Mouse (Mus musculus) forebrain, postnatal 0 days (tissue): Measurements from ENCODE around the gene Tango6. TPM values are rescaled to one million over a fixed set of nuclear protein-coding genes. Genes with fewer than 3 reads are reported as not detected.

ENCODE experiments used
- ATAC-seq: fragments of 200-750 bp; cut with Nextera tagmentation; 2 replicates; pipeline ENCODE4 v1.8.0; 2017; ENCODE audit warnings: mild to moderate bottlenecking, moderate library complexity
- DNase-seq: peaks from one replicate; pipeline ENCODE4 v3.0.0-alpha.2; 2015
- H3K27ac ChIP-seq: fragments of 300-500 bp; sonication (generic); 2 replicates; pipeline ENCODE4 v1.5.1; 2014; ENCODE audit warnings: low read depth, mild to moderate bottlenecking, antibody characterized with exemption, low read length, moderate library complexity, mixed read lengths
- H3K27me3 ChIP-seq: fragments of 300-500 bp; sonication (generic); 2 replicates; pipeline ENCODE4 v1.6.1; 2014; ENCODE audit warnings: mild to moderate bottlenecking, low read length, mixed read lengths; ENCODE audit not compliant: insufficient read depth
- H3K36me3 ChIP-seq: fragments of 300-500 bp; sonication (generic); 2 replicates; pipeline ENCODE4 v1.6.1; 2014; ENCODE audit warnings: mild to moderate bottlenecking, moderate library complexity; ENCODE audit not compliant: insufficient read depth
- H3K4me1 ChIP-seq: fragments of 300-500 bp; sonication (generic); 2 replicates; pipeline ENCODE4 v1.6.1; 2014; ENCODE audit warnings: antibody characterized with exemption; ENCODE audit not compliant: insufficient read depth
- H3K4me2 ChIP-seq: fragments of 300-500 bp; sonication (generic); 2 replicates; pipeline ENCODE4 v1.6.1; 2014; ENCODE audit warnings: low read depth, mild to moderate bottlenecking, moderate library complexity
- H3K4me3 ChIP-seq: fragments of 300-500 bp; sonication (generic); 2 replicates; pipeline ENCODE4 v1.5.1; 2014; ENCODE audit warnings: low read depth, low read length, mixed read lengths
- H3K9ac ChIP-seq: fragments of 300-500 bp; sonication (generic); 2 replicates; pipeline ENCODE4 v1.6.1; 2014; ENCODE audit warnings: mild to moderate bottlenecking
- H3K9me3 ChIP-seq: fragments of 300-500 bp; sonication (generic); 2 replicates; pipeline ENCODE4 v1.6.1; 2016; ENCODE audit warnings: low read length
- CTCF ChIP-seq: sonication (generic); IDR thresholded peaks from 2 replicates; pipeline ENCODE4 v1.5.1; 2016; ENCODE audit warnings: antibody characterized with exemption, control low read depth, low read depth
- WGBS: fragments of 180-500 bp; shearing (Covaris S2); extraction: QIAGEN DNeasy Blood & Tissue Kit; methylation state at CpG from one replicate; pipeline ENCODE4 v1.1.7; 2014; 5-methylcytosine and 5-hydroxymethylcytosine counted together
- polyA plus RNA-seq: library from polyadenylated mRNA; unstranded; fragments of >200 nt; fragmentation: Nextera tagmentation; extraction: Ambion mirVana; gene quantifications from 2 replicates; pipeline ENCODE4 v1.2.1, GENCODE M21; 2015
- total RNA-seq: library from RNA; depleted of rRNA; stranded (reverse); fragments of >200 nt; gene quantifications from 2 replicates; pipeline ENCODE4 v1.2.3, GENCODE M21; 2014

Gene Tango6
- total and polyA plus RNA-seq, 2 experiments from 2014 or later, result 3.8 to 7.5 TPM

DNA sequence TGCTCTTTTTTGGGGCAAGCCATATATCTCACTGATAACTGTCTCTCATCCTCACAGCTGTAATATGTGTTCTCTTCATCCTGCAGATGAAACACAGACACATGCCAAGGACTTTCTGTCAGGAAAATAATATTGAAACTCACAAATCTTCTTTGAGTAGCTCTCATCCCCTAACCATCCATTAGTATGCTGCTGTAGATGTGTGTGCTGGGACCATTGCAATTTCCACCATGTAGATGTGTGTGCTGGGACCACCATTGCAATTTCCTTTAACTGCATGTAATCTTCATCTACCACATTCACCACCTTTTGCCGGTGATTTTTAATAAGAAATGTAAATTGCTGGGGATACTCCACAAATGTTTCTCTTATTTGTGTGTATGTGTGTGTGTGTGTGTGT lies 60.5 kb downstream of the Tango6 start:
- Histone ChIP-seq H3K27me3 (no peaks in the 10 kb centered on the region), H3K4me3 (no peak overlapping the region), H3K27ac (no peak overlapping the region), H3K4me1 (no peaks in the 10 kb centered on the region), H3K36me3 (no peaks in the 10 kb centered on the region), H3K9me3 (no peaks in the 10 kb centered on the region), H3K4me2 (no peak overlapping the region), H3K9ac (no peak overlapping the region)
- ATAC-seq, result no peak
- DNase-seq, result no peak
- no peak for TF ChIP-seq CTCF
- 97% methylated on average over 1 of the region's 1 CpGs for WGBS

DNA sequence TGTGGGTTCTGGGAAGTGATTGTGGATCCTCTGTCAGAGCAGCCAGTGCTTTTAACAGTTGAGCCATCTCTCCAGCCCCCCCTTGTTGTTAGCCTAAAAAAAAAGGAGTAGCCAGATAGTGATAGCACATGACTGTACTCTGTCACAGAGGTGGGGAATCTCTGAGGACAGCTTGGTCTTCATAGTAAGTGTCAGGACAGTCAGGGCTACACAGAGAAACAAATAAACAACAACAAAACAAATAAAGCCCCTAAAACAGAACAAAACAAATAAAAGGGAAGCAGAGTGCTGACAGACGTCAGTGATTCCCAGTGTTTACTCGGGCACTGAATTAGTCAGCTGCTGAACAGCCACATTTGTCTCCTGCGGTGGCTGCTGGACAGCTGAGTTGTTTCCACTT lies 70.6 kb downstream of the Tango6 start:
- DNase-seq (no peak), ATAC-seq (no peak)
- no peak overlapping the region for H3K27ac ChIP-seq
- no peak overlapping the region for H3K9ac ChIP-seq
- H3K4me2 ChIP-seq, result no peak overlapping the region
- H3K9me3 ChIP-seq, result no peaks in the 10 kb centered on the region
- H3K36me3 ChIP-seq, result no peaks in the 10 kb centered on the region
- H3K27me3 ChIP-seq, result no peaks in the 10 kb centered on the region
- H3K4me1 ChIP-seq, result no peaks in the 10 kb centered on the region
- TF ChIP-seq CTCF, result no peak
- 64% methylated on average over 3 of the region's 3 CpGs for WGBS
- no peak overlapping the region for H3K4me3 ChIP-seq

DNA sequence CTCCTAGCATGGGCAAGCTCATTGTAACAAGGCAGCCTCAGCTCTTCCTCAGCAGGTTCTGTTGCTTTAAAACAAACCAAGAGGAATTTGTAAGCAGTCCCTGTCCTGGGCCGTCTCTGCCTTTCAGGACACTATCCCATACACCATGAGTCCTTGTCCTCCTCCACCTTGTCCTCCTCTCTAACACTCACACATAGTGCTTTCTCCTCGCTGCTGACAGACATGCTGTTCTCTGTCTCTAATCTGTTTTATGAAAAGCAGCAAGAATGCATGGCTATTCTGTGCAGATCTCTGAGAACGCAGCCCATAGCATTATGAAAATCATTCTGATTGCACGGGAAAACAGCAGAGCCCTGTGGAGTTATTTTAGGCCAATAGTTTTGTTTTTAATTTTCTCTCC lies 78.4 kb downstream of the Tango6 start:
- DNase-seq (peak; percentile 29), ATAC-seq (peak; percentile 32)
- no peaks in the 10 kb centered on the region for H3K9me3 ChIP-seq
- H3K4me1 ChIP-seq, result peaks cover 11% of the 10 kb centered on the region; the same call in 1 of the 2 replicates
- H3K4me3 ChIP-seq, result no peak overlapping the region
- no peaks in the 10 kb centered on the region for H3K27me3 ChIP-seq
- H3K9ac ChIP-seq, result no peak overlapping the region
- WGBS, result 25% methylated on average over 4 of the region's 4 CpGs
- no peak overlapping the region for H3K4me2 ChIP-seq
- no peaks in the 10 kb centered on the region for H3K36me3 ChIP-seq
- H3K27ac ChIP-seq, result peak overlapping the region; percentile 79
- no peak for TF ChIP-seq CTCF

DNA sequence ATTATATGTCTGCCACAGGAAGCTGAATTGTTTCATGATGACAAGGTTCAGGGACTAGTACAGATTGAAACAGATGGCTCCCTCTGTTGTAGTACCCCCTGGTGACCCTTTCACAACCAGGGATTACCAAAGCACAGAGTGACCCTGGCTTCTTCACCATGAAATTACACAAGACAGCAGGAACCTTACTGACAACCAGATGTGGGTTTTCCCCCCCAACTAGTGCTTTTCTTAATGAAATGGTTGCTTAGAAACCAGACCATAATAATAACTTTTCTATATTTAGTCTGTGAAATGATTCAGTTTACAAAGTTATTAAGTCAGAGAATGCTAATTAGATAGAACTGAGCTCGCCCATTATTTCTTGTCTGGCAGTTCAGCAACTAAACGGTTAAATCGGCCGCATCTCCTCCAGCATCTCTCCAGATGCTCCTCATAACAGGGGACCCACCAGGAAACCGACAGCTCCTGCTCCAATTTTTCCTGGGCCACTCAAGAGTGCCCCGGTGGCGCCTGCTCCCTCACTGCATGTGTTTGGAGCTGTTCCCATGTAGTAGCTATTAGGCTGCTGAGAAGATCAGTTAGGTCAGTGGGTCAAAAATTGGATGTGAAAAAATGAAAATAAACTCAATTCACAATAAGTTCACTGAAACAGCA lies 79.1 kb downstream of the Tango6 start:
- no peak for TF ChIP-seq CTCF
- H3K4me1 ChIP-seq, result peaks cover 11% of the 10 kb centered on the region; the same call in 1 of the 2 replicates
- ATAC-seq, result peak; percentile 47; the same call in 1 of the 2 replicates
- H3K9ac ChIP-seq, result no peak overlapping the region
- no peaks in the 10 kb centered on the region for H3K27me3 ChIP-seq
- DNase-seq, result peak; percentile 45
- H3K4me3 ChIP-seq, result no peak overlapping the region
- peak overlapping the region; percentile 79; the same call in 1 of the 2 replicates for H3K27ac ChIP-seq
- H3K4me2 ChIP-seq, result no peak overlapping the region; the same call in 1 of the 2 replicates
- no peaks in the 10 kb centered on the region for H3K36me3 ChIP-seq
- no peaks in the 10 kb centered on the region for H3K9me3 ChIP-seq
- WGBS, result 20% methylated on average over 7 of the region's 7 CpGs

DNA sequence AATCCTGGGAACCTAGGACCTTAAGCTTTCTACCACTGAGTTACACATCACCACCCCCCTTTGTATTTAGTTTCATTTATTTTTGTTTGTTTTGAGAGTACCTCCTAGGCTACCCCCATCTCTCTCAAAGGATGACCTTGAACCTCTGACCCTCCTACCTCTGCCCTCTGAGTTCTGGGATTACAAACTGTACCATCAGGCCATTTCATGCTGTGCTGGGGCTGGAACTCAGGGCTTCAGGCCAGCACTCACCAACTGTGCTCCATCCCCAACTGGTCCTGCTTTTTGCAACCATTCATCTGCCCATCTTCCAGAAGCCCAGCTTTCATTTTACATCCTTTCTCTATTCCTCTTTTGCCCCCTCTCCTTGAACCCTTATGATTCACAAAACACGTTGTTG lies 81.7 kb downstream of the Tango6 start:
- 76% methylated on average over 1 of the region's 1 CpGs for WGBS
- no peaks in the 10 kb centered on the region for H3K36me3 ChIP-seq
- H3K4me1 ChIP-seq, result peaks cover 11% of the 10 kb centered on the region; the same call in 1 of the 2 replicates
- H3K4me2 ChIP-seq, result no peak overlapping the region
- DNase-seq (no peak), ATAC-seq (no peak)
- H3K9ac ChIP-seq, result no peak overlapping the region
- TF ChIP-seq CTCF, result no peak
- no peaks in the 10 kb centered on the region for H3K27me3 ChIP-seq
- no peaks in the 10 kb centered on the region for H3K9me3 ChIP-seq
- H3K27ac ChIP-seq, result no peak overlapping the region
- H3K4me3 ChIP-seq, result no peak overlapping the region

DNA sequence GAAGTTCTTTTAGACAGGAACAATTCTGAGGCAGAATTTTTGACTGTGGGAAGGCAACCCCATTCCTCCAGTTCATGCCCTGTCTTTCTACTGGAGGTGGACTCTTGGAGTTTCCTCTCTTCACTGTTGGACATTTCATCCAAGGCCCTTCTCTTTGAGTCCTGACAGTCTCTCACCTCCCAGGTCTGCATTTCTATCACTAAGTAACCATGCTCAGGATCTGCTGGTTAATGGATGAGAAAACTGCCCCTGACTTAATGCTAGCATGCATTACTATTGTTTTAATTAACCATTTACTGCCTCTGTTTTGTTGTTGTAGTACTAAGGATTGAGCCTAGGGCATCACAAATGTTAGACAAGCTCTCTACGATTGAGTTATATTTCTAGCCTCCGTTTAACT lies 82.7 kb downstream of the Tango6 start:
- H3K9ac ChIP-seq, result no peak overlapping the region
- no peak for TF ChIP-seq CTCF
- H3K36me3 ChIP-seq, result no peaks in the 10 kb centered on the region
- DNase-seq (no peak), ATAC-seq (no peak)
- H3K4me1 ChIP-seq, result peaks cover 11% of the 10 kb centered on the region; the same call in 1 of the 2 replicates
- 90% methylated on average over 2 of the region's 2 CpGs for WGBS
- no peaks in the 10 kb centered on the region for H3K9me3 ChIP-seq
- H3K4me2 ChIP-seq, result no peak overlapping the region
- no peak overlapping the region for H3K4me3 ChIP-seq
- no peaks in the 10 kb centered on the region for H3K27me3 ChIP-seq
- H3K27ac ChIP-seq, result no peak overlapping the region

DNA sequence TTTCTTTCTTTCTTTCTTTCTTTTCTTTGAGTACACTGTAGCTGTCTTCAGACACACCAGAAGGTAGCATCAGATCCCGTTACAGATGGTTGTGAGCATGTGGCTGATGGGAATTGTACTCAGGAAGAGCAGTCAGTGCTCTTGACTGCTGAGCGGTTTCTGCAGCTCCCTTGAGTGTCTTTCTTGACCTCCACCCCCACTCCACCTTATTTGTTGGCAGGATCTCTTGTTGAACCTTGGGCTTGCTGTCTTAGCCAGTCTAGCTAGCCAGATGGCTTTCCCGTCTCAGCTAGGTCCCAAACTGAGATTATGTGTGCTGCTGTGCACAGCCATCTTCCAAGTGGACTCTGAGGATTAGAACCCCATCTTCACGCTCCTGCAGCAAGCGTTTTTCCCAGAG lies 83.9 kb downstream of the Tango6 start:
- ATAC-seq (no peak), DNase-seq (no peak)
- Histone ChIP-seq H3K4me2 (no peak overlapping the region), H3K27me3 (no peaks in the 10 kb centered on the region), H3K27ac (no peak overlapping the region), H3K9ac (no peak overlapping the region), H3K4me3 (no peak overlapping the region), H3K36me3 (no peaks in the 10 kb centered on the region), H3K4me1 (peaks cover 4% of the 10 kb centered on the region; the same call in 1 of the 2 replicates), H3K9me3 (no peaks in the 10 kb centered on the region)
- whole genome bisulfite sequencing, result 84% methylated on average over 5 of the region's 5 CpGs
- TF ChIP-seq CTCF, result no peak
